Comparison of ENCODE assay signal across 1 mouse cellular context in the genomic region with DNA sequence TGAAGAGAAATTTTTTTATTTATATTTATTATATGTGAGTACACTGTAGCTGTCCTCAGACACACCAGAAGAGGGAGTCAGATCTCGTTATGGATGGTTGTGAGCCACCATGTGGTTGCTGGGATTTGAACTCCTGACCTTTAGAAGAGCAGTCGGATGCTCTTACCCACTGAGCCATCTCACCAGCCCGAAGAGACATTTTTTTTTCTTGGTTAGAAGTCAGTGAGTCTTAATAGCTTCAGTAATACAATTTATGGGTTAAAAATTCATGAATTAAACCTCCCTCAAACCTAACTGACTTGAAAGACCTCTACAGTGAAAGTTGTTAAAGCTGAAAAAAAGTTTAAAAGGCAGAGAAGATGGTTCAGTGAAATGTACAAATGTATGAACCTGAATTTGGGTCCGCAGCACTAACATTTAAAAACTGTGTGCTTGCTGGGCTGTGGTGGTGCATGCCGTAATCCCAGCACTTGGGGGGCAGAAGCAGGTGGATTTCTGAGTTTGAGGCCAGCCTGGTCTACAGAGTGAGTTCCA. TPM values are rescaled to one million over a fixed set of nuclear protein-coding genes. Genes with fewer than 3 reads are reported as not detected.
"Had no signal": no experiment of that assay in that cellular context is flagged by ENCODE, and none has a peak within 500 bp of the region (broad histone marks: within the 10 kb centered on the region; RNA-seq: fewer than 3 reads in every experiment).

No protein-coding gene starts in this region.

RNA-seq across cellular contexts. Expression of gene Pirb, which starts 11.7 kb away (rescaled TPM):
- polyA plus RNA-seq: limb, embryonic 11.5 days had no signal
